Mouse (Mus musculus) retina, postnatal 7 days (tissue): Measurements from ENCODE around the gene Rbms3.
A peak's percentile ranks its signal among the peaks of the same experiment; 100 is the strongest.

Source experiments
- DNase-seq: peaks from one replicate; pipeline ENCODE4 v3.0.0-alpha.2; 2012; ENCODE audit warnings: low read depth, low spot score

Rbms3 gene

DNA sequence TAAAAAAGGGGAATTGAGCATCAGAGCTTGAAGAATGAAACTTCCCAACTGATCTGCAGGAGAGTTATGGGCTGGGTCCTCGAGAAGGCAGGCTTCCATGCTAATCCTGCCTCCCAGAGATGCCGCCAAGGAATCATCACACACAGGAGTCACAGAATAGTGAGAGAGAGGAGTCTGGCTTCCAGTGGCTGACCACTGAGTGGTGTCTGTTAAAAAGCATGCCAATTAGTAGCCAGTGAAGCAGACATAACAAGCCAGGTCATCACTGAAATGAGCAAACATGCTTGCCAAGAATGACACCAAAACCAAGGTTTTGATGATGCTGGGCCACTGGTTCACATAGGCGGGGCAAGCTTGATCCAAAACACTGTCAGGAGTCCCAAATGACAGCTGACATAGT is 441.3 kb downstream of the Rbms3 start:
- peak; percentile 9 for DNase-seq

DNA sequence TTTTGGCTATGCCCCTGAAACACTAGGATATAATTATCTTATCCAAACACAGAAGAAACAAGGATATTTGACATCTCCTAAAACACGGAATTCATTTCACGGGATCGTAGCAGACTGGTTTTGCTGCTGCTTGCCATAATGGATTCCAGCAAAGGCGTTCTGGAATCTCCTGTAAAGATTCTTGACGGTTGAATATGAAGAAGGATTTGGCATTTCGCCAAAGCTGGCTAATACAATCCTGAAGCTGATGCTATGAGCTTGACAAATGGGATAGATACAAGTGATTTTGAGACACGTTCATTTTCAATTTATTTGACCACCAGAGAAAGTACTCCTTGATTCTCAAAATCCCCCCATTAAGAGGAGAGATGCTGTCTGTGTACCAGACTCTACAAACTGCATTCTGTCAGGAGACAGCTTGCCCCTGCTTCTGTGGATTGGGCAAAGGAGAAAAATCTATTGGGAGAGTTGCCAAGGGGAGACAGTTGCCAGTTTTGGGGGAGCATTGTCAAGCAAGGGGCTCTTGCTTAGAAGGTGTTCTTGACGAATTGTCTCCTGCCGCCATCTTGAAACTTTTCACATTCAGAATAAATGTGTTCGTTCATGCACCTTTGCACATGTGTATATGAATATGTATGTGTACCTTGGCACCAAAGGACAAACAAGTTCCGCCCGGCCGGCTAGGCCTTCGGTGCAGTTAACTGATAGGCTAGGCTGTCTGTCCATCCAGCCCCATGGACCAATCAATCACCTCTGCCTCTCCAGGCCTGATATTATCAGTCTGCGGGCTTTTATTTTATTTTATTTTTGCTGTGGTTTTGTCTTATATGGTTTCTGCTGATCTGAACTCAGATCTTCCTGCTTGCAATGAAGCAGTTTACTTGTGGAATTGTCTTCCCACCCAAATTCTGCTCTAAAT is 442.3 kb downstream of the Rbms3 start:
- no peak for DNase-seq

DNA sequence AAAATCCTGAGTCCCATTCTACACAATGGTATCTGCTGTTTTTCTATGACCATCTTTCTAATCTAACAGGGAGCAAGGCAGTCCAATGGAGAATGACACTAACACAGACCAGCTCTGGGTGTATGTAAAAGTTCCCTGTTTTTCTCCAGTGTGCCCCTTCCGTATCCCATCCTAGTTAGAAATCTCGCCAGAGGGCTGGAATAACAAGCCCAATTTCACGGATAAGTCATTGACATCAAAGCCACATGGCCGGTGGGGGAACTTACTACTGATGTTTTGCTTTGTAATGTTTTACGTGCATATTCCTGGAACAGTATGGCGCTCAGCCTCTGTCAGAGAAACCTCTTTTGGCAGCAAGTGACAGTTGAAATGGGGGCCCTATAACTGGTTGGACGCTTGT is 449.1 kb downstream of the Rbms3 start:
- no peak for DNase-seq

DNA sequence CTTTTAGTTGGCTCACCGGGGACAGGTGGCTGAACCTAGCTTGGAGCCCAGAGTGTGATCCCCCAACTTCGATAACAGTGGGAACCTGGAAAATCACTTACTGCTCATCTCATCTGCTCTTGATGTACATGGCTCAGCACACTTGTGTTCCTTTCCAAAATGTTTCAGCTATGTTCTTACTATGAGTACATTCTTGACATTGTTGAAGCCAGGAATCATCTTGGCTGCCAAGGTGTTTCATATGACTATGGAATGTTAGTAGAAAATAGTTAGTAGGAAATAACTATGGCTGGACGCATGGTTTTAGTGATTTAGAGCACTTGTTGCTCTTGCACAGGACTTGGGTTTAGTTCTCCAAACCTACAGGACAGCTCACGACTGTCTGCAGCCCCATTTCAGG is 451.3 kb downstream of the Rbms3 start:
- no peak for DNase-seq

DNA sequence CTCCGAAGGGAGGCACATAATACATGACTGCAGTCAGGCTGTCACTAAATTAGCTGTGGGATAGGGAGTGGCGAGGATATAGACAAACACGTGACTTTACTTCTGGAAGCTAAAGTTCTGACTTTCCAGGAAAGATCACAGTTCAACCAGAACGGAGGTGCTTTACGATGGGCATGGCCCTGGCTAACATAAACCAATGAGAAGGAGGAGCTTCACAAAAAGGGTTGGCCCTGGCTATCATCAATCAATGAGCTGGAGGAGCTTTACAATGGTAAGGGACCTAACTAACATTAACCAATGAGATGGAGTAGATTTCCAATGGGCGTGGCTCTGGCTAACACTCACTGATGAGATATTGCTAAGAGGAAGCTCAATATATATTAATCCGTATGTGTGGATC is 457.2 kb downstream of the Rbms3 start:
- no peak for DNase-seq

DNA sequence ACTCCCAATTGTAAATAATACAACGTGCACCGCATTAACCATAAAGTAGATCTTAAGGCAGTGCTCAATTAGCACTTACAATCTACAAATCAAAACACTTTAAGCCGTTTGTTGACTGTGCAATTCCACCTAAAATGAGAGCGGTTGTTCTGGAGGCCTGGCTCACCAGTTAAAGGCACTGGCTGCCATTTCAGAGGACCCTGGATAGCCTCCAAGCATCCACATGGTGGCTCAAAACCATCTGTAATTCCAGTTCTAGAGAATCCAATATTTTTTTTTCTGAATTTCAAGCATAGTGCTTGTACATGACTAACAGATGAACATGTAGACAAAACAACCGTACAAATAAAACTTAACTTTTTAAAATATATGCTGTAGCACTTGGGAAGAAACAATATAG is 460.5 kb downstream of the Rbms3 start:
- no peak for DNase-seq

DNA sequence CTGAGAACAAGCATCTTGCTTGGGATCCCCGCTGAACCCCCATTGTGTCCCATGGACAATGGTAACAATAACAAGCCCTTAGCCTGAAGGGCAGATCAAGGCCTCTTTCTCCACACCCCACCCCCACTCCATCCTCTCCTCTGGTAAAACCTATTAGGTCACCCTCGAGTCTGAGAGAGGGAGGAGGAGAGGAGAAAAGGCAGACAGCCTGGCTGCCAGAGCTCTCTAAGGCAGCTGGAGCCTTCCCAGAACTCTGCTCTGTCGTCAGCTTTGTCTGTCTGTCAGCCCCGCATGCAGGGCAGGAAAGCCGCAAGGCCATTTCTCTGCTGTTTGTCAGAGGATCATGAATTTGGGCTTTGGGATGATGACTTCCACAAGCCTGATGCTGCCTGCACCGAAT is 466.6 kb downstream of the Rbms3 start:
- no peak for DNase-seq

DNA sequence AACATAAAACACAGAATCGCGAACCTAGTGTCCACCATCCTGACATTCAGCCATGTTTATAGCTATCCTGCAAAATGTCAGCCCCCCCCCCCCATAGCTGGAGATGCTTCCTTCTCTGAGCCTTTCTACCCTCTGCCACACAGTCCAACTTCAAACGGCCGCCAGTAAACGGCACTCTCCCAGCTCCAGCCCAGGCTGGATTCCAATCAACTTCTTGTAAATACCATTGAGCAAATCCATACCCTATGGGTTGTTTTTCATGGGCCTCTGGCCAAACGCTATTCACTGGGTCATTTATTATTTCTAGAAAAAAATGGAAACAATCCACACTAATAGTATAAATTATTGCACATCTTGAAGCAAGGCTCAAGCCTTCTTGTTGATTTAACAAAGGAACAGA is 468.6 kb downstream of the Rbms3 start:
- DNase-seq, result no peak

DNA sequence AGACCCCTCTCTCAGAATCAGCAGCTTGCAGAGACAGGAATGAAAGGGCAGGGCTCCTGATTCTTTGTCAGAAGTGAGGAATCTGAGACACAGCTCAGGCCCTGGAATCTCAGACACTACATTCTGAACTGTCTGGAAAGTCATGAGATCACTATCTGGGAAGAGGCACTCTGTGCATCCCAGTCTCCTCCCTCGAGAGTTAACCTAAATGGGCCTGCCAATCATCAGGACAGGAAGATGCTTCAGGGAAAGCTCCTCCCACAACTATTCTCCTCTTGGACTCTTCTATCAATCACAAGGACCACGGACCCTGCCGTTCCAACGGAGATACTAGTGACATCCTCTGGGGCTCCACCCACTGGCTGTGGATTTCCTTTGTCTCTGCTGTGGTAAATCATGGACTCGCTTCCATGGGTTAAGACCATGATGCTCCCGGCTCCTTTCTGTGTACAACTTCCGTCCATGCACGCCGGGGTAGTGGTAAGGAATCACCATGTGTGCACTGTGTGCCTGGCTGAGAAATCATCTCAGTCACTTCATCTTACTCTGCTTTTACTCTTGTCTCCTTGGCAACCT is 473.3 kb downstream of the Rbms3 start:
- DNase-seq, result no peak

DNA sequence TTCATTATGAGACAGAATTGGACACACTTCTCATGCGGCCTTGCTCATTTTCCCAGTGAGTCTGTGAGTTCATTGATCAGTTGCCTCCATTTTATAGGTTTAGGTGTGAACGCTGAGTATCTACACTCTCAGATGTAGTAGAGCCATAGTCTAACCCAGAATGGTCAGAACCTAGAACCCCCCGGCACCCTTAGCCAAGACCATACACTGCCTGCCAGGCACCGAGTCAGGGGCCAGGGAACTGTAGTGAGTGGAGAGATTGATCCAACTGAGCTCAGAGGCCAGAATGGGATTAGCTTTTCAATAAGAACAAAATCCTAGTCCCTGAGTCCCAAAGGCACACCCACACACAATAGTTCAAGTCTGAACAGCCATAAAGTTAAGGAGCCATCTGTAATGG is 475.1 kb downstream of the Rbms3 start:
- no peak for DNase-seq

DNA sequence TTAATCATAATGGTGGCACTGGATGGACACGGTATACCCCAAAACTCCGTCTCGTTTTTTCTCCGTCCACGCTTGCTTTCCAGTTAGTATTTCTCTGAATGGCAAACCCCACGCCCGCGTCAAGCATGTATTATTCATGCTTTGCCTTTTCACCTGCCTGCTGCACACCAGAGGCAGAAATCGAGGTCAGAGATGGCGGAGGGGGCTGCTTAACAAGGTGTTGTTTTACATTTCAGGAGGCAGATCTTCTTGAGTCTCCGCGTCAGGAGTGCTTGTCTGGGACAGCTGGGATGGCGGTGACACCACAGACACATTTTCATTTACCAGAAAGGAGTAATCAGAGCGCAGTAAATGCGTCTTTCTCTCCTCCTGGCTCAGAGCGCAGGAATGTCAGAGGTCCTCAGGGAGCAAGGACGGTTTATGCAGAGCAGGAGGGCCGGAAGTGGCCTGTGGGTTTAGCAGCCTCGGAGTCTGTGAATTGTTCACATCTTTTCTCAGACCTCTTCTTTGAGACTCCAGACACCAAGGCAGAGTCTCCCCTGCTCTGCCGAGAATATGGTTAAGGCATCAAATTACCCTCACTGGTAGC is 475.9 kb downstream of the Rbms3 start:
- DNase-seq, result no peak

DNA sequence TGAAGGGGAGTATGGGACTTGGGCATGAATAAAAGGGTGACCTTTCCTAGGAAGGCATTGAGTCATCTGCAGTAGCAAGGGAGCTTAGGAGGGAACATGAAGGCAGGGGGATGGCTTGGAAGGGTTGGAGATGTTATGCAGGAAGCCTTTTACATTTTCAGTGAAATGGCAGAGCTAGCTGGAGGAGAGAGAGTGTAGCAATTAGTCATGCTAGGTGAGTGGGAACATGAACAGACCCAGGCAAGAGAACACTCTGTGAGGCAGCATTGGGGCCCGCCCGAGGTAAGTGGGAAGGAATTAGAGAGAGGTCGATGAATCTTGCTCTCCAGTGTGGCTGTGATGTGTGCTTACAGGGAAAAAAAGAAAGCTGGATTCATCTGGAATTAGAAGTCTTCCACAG is 477.8 kb downstream of the Rbms3 start:
- DNase-seq, result no peak

DNA sequence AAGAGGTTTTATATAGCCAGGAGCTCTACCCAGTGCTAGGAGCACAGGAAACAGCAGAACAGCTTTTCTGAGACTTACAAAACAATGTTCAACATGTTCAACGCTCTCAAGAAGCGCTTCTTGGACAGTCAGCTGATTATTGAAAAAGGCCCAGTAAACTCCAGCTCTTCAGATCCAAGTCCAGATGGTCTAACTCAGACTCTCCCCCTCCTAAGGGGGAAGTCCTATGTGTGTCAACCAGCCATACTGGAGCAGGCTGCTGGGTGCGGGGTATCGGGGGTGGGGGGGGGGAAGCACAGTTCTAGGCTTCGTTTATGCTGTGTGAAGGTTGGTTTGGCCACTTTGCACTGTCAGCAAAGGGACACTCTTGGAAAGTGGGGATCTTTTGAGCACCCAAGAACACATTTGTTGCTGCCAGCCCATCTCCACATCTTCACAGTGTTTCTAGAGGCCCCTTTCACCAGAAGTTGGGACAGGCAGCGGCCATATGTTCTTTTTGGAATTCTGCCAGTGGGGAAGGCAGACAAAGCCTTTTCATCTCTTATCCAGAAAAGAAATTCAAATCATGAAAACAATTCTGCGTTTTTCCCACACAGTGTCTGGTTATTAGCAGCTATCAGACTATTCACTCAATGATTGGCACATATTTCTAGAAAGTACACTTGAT is 485.5 kb downstream of the Rbms3 start:
- no peak for DNase-seq

DNA sequence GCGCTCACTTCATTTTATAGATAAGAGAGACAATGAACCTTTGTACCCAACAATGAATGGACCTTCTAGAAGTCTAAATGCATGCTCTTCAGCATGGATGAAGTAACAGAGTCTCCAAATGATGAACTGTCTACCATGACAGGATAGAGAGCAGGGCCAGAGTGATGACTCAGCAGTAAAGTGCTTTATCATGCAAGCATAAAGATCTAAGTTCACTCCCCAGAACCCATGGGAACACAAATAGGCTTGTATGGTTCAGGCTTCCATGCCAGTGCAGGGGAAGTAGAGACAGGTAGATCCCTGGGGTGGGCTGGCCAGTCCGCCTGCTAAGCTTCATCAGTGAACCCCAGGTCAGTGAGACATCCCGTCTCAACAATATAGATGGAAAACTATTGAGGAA is 489.7 kb downstream of the Rbms3 start:
- DNase-seq, result no peak

DNA sequence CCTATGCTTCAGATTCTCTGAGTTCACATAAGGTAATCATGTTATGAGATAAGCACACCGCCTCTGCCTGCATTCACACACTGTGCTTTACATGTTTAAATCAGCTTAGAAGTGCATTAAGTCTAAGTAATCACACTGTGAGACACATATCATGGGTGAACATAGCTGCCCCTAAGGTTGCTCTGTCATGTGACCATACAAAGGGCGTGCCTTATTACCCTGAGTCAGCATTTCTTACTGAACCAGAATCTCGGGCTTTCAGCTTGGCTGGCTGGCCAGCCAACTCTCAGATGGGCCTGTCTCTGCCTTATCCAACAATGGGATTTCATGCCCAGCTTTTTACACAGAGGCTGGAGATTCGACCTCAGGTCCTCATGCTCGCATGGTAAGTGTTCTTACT is 493.3 kb downstream of the Rbms3 start:
- no peak for DNase-seq

DNA sequence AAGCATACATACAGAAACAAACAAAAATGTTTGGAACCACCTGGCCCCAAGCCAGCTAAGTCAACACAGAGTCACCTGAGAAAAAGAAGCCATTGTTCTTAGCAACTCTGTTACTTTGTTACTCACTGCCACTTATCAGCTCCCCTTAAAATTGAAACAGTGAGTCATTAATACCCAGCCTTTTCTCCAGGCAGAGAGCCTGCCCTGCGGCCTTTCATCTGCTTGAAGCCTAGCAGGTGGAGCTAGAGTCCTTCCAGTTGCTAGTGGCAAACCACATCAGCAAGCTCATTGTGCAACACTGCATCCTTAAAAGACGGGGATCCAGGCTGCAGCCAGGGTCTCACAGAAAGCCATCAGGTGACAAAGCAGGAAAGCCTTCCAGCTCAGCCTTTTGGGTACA is 495.7 kb downstream of the Rbms3 start:
- no peak for DNase-seq

DNA sequence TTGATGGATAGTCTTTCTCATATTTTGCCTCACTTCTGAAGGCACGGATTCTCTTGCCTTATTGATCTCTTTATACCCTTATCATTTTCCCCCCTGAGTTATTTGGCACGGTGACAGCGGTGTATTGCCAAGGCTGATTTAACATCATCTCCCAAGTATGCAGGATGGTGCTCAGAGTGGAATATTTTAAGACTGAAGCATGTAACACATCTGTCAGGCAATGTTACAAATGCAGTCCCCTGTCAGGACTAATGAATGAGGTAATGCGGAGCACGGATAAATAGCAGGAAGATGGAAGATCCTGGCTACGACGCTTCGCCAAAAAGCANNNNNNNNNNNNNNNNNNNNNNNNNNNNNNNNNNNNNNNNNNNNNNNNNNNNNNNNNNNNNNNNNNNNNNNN is 502.9 kb downstream of the Rbms3 start:
- DNase-seq, result no peak

DNA sequence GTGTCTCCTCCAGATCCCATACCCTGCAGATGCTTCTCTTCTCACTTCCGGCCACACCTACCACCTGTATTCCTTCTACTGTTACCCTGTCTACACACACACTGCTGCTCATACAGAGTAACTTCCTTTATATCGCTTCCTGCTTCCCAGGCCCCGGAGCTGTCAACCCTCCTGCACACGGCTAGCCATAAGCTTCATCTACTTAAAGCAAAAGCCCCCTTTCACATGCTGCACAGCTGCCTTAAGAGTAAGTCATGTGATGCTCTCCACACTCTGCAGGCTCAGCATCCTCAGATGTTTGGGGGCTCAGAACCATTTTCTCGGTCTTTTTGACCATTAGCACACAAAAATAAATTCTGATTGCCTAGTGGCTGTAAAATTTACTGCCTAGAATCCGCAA is 503.9 kb downstream of the Rbms3 start:
- DNase-seq, result no peak

DNA sequence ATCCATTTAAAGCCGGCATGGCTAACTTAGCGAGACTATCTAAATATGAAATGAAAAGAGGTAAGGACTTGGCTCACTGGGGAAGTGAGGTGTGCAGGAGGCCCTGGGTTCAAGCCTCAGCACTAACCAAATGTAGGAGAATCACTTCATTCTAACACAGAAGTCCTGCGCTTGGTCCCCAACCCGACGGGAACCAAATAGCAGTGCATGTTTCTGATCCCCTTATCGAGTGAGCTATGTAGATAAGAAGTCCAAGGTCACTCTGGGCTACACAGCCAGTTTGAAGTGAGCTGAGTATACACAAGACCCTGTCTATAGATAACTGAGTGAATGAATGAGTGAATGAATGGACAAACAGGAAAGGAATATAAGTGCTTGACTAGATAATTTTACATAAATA is 508.1 kb downstream of the Rbms3 start:
- DNase-seq, result no peak

DNA sequence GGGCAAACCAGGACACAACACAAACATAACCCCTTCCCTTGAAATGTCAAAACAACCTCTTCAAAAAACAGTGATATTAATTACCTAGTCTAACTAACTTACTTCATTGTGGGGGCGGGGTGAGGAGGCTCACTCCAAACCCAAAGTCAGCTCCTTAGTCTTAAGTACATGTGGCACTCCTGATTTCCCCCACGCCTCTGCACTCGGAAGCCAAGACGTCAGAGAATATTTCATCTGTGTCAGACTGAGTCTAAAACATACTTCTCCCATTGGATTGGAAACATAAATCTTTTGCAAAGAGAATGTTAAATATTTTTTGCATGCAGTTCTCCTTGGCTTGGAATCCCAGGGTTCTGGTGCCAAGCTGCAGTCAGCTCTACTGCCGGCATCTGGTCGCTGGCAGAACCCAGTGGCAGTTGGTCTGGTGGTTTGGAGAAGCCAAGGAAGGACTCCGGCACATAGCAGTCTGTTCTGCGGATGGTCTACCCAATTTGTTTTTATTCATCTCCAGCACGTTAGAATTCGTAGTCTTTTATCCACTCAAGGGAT is 512.5 kb downstream of the Rbms3 start:
- DNase-seq, result no peak

DNA sequence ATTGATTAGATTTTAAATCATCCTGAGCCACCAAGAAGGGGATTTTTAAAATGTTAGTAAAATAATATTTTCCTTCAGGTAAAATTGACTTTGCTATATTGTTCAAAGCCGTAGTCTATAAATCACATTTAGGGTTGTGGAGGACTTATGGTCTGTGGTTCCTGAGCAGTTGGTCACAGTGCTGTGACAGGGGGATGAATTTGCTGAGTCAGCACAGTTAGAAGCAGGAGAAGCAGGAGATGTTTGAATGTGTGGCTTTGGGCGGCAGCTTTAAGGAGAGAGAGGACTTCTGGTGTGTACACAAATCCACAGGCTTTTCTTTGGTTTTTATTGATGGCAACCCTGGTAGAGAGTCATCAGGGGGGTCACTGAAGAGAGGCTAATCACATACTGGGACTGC is 514.1 kb downstream of the Rbms3 start:
- DNase-seq, result no peak

DNA sequence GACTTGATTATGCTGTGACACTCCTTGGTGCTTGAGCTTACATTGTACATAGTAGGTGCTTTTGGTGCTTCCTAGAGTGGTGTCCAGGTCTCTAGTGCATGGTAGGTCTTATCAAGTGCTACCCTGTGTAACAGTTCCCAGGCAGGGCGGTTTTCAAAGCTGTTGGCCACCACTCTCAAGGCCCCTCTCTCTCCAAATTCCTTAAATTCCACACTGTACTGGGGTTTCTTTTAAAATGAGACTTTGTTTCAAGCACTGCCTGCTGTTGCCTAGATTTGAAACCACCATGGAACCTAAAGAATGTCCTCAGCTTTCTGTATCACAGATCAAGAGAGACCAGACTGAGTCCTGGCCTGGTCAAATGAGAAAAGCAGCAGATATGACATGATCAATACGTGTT is 516.1 kb downstream of the Rbms3 start:
- no peak for DNase-seq
